Mouse (Mus musculus) kidney, adult 11 months (tissue): ENCODE results near the gene Minos1.

ENCODE experiments used
- DNase-seq: peaks from one replicate; pipeline ENCODE4 v3.0.0; 2022

Gene Minos1

GRCm38 (mm10) chr4:139058029-139058428 lies 72.9 kb downstream of the Minos1 start:
- no peak for DNase-seq

- no peak for DNase-seq
These were observed 73.6 kb downstream of the Minos1 start for GRCm38 (mm10) chr4:139057291-139057690.

DNA sequence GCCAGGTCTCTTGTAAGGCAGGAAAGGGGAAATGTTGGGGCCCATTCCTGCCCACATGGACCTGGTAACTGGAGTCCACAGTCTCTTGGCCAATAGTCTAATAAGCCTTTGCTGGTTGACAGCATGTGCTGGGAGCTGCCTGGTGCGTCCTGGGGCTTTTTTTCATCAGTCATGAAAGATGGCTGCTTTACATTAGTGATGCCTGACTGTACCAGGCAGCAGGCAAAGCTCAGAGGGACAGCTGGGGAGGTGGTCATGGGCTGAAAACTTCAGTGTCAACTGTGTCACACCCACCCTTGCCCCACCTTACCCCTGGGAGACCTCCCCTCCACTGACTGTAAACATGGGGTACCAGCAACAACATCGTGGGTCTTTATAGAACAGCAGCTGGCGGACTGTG lies 75.2 kb downstream of the Minos1 start:
- no peak for DNase-seq

DNA sequence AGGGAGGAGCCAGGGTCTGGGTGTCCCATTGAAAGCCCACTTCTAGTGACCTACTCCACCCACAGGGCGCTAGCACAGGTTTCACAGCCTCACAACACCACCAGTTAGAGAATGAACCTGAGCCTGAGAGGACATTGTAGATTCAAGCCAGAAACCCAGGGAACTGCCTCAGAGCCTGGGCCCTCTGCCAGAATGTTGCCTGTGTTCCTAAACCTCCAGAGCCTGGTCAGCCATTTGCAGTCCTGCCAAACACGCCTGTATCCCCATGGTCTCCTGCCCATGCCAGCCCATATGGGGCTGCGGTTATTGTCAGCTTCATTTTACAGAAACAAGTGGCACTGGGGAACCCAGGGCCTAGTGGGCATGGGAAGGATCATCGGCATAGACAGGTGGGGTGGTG lies 75.6 kb downstream of the Minos1 start:
- DNase-seq = no peak

DNA sequence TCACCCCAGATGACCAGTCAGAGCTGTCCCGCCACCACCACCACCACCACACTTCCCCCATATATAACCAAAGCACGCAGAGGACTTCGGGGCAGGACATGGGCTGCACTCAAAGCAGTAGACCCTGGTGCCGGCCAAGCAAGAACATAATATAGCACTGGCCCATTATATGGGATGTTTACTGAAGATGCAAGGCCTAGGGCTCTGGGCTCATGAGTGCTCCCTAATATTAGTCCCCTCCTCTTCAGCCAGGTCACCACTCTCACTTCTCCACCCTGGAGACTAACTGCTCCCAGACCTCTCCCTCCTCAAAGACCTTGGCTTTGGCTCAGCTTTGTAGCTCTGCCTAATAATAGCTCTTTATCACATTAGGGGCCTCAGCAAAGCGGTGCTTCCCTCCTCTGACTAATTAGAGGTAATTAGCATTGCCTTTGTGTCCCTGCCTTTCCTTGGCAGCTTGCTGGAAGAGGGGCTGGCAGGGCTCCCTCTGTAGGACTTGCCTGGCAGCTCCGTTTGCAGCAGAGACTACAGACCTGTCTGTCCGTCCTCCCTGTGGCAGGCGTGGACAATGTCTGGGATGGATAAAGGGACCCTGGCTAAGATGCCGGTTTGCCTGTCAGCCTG lies 76.5 kb downstream of the Minos1 start:
- no peak for DNase-seq

DNA sequence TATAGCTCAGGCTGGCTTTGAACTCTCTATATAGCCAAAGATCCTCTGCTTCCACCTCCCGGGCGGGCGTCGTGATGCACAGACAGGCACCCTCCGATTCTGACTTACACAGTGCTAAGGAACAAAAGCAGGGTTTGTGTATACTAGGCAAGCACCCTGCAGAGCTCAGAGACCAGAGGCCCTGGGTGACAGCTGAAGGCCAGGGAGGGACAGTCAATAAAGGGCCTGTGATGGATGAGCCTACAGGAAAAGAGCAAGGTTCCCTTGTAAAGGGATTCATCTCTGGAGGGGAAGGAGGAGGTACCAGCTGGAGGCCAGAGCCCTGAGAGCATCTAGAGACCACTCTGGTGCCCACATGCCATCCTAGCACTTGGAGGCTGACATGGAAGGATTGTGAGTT lies 77.5 kb downstream of the Minos1 start:
- no peak for DNase-seq

DNA sequence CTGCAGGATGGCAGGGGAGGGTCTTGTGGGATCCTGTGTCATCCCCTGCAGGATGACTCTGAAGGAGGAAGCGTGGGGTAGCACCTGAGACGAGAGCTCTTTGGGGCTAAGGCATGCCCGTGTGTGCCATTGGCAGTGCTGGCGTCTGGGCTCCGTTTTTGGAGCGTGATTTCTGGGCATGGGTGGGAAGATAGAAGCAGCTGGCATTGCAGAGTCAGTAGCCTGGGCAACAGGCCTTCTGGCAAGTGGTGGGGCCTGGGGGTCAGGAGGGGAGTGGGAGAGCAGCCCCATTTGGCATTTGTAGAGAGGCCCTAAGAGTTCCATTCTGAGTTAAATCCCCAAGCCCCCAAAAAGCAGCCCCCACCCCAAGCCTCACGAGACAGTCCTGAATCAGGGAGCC lies 78.1 kb downstream of the Minos1 start:
- no peak for DNase-seq
